Mouse (Mus musculus): ENCODE measurements at regions not wholly inside any gene's neighbourhood (a gene's known extent, or its start where the extent isn't known, plus 50 kb on each side); places are given as distances from the start of the nearest gene placed in this dataset.
"Not testable (repeated sequence)": the region's sequence is repeated elsewhere in the genome, so short reads cannot be mapped to it uniquely, and the experiment has no call there.

GRCm38 (mm10) chr7:39705118-39706095, 187.8 kb downstream of the Zfp619 start:
- no peaks in the 10 kb centered on the region for H3K27me3 ChIP-seq (ENCODE audit: control insufficient read depth, insufficient read depth, low read length)
- DNase-seq (ENCODE audit: low spot score, missing footprints) = peak; percentile 93
- H3K27ac ChIP-seq (ENCODE audit: low read depth, low read length) = 0 out of 2 replicates have a peak overlapping the region, but pooled peaks have one; percentile 4
- no peaks in the 10 kb centered on the region for H3K36me3 ChIP-seq (ENCODE audit: control insufficient read depth, insufficient read depth, low read length)
- H3K4me2 ChIP-seq = no peak overlapping the region
- no peak overlapping the region for H3K4me3 ChIP-seq (ENCODE audit: low read depth, low read length)
- peak; percentile 85 for ATAC-seq (ENCODE audit: low FRiP score)
- no peaks in the 10 kb centered on the region for H3K9me3 ChIP-seq (ENCODE audit: control insufficient read depth, low read length)
- 13% methylated on average over 5 of the region's 5 CpGs for WGBS
- peak overlapping the region; percentile 28; the same call in 1 of the 2 replicates for H3K9ac ChIP-seq (ENCODE audit: low read length)
- no peaks in the 10 kb centered on the region for H3K4me1 ChIP-seq (ENCODE audit: control insufficient read depth, insufficient read depth, low read length)

- H3K4me2 ChIP-seq = no peak overlapping the region
- H3K27me3 ChIP-seq (ENCODE audit: control insufficient read depth, insufficient read depth, low read length) = no peaks in the 10 kb centered on the region
- no peak overlapping the region for H3K27ac ChIP-seq (ENCODE audit: low read depth, low read length)
- ATAC-seq (ENCODE audit: low FRiP score) (no peak), DNase-seq (ENCODE audit: low spot score, missing footprints) (no peak)
- H3K4me3 ChIP-seq (ENCODE audit: low read depth, low read length) = no peak overlapping the region
- H3K36me3 ChIP-seq (ENCODE audit: control insufficient read depth, insufficient read depth, low read length) = no peaks in the 10 kb centered on the region
- no peak overlapping the region for H3K9ac ChIP-seq (ENCODE audit: low read length)
- H3K9me3 ChIP-seq (ENCODE audit: control insufficient read depth, low read length) = no peaks in the 10 kb centered on the region
- WGBS = 76% methylated on average over 2 of the region's 2 CpGs
- no peaks in the 10 kb centered on the region for H3K4me1 ChIP-seq (ENCODE audit: control insufficient read depth, insufficient read depth, low read length)
Observed at GRCm38 (mm10) chr7:39706606-39707005, 189.0 kb downstream of the Zfp619 start.

DNA sequence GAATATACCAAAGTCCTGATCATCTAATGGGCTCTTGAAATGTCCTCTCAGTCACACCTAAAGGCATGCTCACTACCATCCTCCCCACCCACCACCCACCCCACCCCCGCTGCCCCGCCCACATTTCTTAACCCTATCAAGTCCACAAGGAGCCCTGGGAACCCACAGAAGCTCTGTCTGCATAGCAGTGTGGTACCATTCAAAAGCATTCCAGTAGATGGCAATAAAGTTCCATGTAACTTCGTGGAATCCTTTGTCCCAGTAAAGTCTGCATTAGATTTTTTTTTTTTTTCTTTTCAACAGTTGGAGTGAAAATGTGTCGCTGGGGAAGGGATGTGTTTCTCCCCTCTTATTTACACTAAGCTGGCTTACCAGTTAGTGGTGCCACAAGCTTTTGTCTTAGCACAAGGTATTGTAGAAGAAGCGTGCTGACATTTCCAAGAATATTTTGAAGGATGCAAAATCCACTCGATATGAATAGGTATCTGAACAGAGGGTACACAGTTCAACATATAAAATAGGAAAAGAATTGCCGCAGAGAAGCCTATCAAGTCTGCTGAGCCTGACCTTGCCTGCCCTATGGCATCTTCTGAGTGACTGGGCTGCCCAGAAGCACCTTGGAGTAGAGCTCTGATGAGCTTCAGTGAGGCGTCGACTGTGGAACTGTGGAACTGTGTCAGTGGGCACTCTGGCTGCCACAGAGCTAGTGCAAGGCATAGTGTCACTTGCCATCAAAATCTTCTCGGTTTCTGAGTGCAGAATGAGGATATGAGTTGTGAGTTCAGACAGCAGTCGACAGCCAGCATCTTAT, 199.0 kb downstream of the Zfp619 start:
- peak; percentile 94 for DNase-seq (ENCODE audit: low spot score, missing footprints)
- Histone ChIP-seq H3K4me2 (no peak overlapping the region), H3K4me3 (ENCODE audit: low read depth, low read length) (no peak overlapping the region), H3K9ac (ENCODE audit: low read length) (no peak overlapping the region), H3K9me3 (ENCODE audit: control insufficient read depth, low read length) (no peaks in the 10 kb centered on the region), H3K36me3 (ENCODE audit: control insufficient read depth, insufficient read depth, low read length) (no peaks in the 10 kb centered on the region), H3K4me1 (ENCODE audit: control insufficient read depth, insufficient read depth, low read length) (no peaks in the 10 kb centered on the region), H3K27ac (ENCODE audit: low read depth, low read length) (no peak overlapping the region), H3K27me3 (ENCODE audit: control insufficient read depth, insufficient read depth, low read length) (no peaks in the 10 kb centered on the region)
- ATAC-seq (ENCODE audit: low FRiP score) = peak; percentile 83
- 14% methylated on average over 11 of the region's 11 CpGs for WGBS

GRCm38 (mm10) chr7:39727935-39728557, 210.5 kb downstream of the Zfp619 start:
- Histone ChIP-seq H3K4me3 (ENCODE audit: low read depth, low read length) (no peak overlapping the region), H3K27ac (ENCODE audit: low read depth, low read length) (no peak overlapping the region), H3K9ac (ENCODE audit: low read length) (no peak overlapping the region), H3K36me3 (ENCODE audit: control insufficient read depth, insufficient read depth, low read length) (no peaks in the 10 kb centered on the region), H3K4me2 (no peak overlapping the region; the same call in 1 of the 2 replicates), H3K27me3 (ENCODE audit: control insufficient read depth, insufficient read depth, low read length) (no peaks in the 10 kb centered on the region), H3K4me1 (ENCODE audit: control insufficient read depth, insufficient read depth, low read length) (peaks cover 7% of the 10 kb centered on the region; the same call in 1 of the 2 replicates), H3K9me3 (ENCODE audit: control insufficient read depth, low read length) (no peaks in the 10 kb centered on the region)
- DNase-seq (ENCODE audit: low spot score, missing footprints) = no peak
- ATAC-seq (ENCODE audit: low FRiP score) = peak; percentile 57
- 25% methylated on average over 12 of the region's 12 CpGs for WGBS

GRCm38 (mm10) chr7:39728930-39729329, 211.4 kb downstream of the Zfp619 start:
- Histone ChIP-seq H3K36me3 (ENCODE audit: control insufficient read depth, insufficient read depth, low read length) (no peaks in the 10 kb centered on the region), H3K9me3 (ENCODE audit: control insufficient read depth, low read length) (no peaks in the 10 kb centered on the region), H3K4me3 (ENCODE audit: low read depth, low read length) (no peak overlapping the region), H3K9ac (ENCODE audit: low read length) (no peak overlapping the region), H3K27me3 (ENCODE audit: control insufficient read depth, insufficient read depth, low read length) (no peaks in the 10 kb centered on the region), H3K4me2 (no peak overlapping the region), H3K4me1 (ENCODE audit: control insufficient read depth, insufficient read depth, low read length) (peaks cover 7% of the 10 kb centered on the region; the same call in 1 of the 2 replicates), H3K27ac (ENCODE audit: low read depth, low read length) (no peak overlapping the region)
- ATAC-seq (ENCODE audit: low FRiP score) (no peak), DNase-seq (ENCODE audit: low spot score, missing footprints) (peak; percentile 65)
- 74% methylated on average over 7 of the region's 7 CpGs for WGBS

DNA sequence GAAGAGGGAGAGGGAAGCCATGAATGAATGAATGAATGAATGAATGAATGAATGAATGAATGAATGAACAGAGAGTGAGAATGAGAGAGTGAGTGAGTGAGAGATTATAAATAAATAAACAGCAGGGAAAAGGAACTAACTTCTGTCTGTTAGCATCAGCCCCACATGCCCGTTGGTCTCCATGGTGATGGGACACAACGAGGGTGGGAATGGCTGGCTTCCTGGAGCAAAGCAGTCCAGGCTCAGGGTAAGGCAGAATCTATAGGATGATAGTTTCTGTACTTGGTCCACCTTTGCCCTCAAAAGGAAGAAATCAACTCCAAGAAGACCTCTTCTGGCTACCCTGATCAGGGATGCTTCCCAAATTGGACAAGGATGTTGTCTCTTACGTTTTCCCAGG, 212.2 kb downstream of the Zfp619 start:
- no peak overlapping the region for H3K27ac ChIP-seq (ENCODE audit: low read depth, low read length)
- H3K4me2 ChIP-seq = no peak overlapping the region
- DNase-seq (ENCODE audit: low spot score, missing footprints) (no peak), ATAC-seq (ENCODE audit: low FRiP score) (peak; percentile 61; the same call in 1 of the 2 replicates)
- H3K9ac ChIP-seq (ENCODE audit: low read length) = no peak overlapping the region
- H3K4me3 ChIP-seq (ENCODE audit: low read depth, low read length) = no peak overlapping the region
- peaks cover 7% of the 10 kb centered on the region; the same call in 1 of the 2 replicates for H3K4me1 ChIP-seq (ENCODE audit: control insufficient read depth, insufficient read depth, low read length)
- no peaks in the 10 kb centered on the region for H3K9me3 ChIP-seq (ENCODE audit: control insufficient read depth, low read length)
- no peaks in the 10 kb centered on the region for H3K27me3 ChIP-seq (ENCODE audit: control insufficient read depth, insufficient read depth, low read length)
- H3K36me3 ChIP-seq (ENCODE audit: control insufficient read depth, insufficient read depth, low read length) = no peaks in the 10 kb centered on the region
- WGBS = 24% methylated on average over 3 of the region's 3 CpGs

- no peak overlapping the region for H3K9ac ChIP-seq (ENCODE audit: low read length)
- no peaks in the 10 kb centered on the region for H3K9me3 ChIP-seq (ENCODE audit: control insufficient read depth, low read length)
- H3K4me1 ChIP-seq (ENCODE audit: control insufficient read depth, insufficient read depth, low read length) = peaks cover 7% of the 10 kb centered on the region; the same call in 1 of the 2 replicates
- no peak overlapping the region for H3K4me3 ChIP-seq (ENCODE audit: low read depth, low read length)
- ATAC-seq (ENCODE audit: low FRiP score) (no peak), DNase-seq (ENCODE audit: low spot score, missing footprints) (no peak)
- no peaks in the 10 kb centered on the region for H3K27me3 ChIP-seq (ENCODE audit: control insufficient read depth, insufficient read depth, low read length)
- no peak overlapping the region for H3K4me2 ChIP-seq
- 65% methylated on average over 1 of the region's 1 CpGs for WGBS
- H3K27ac ChIP-seq (ENCODE audit: low read depth, low read length) = no peak overlapping the region
- H3K36me3 ChIP-seq (ENCODE audit: control insufficient read depth, insufficient read depth, low read length) = no peaks in the 10 kb centered on the region
Observed at GRCm38 (mm10) chr7:39732790-39733189, 215.2 kb downstream of the Zfp619 start.

- not testable (repeated sequence) for H3K27me3 ChIP-seq (ENCODE audit: control insufficient read depth, insufficient read depth, low read length); H3K4me2 ChIP-seq; H3K9ac ChIP-seq (ENCODE audit: low read length); H3K4me3 ChIP-seq (ENCODE audit: low read depth, low read length); H3K27ac ChIP-seq (ENCODE audit: low read depth, low read length); H3K4me1 ChIP-seq (ENCODE audit: control insufficient read depth, insufficient read depth, low read length); ATAC-seq (ENCODE audit: low FRiP score); H3K9me3 ChIP-seq (ENCODE audit: control insufficient read depth, low read length); DNase-seq (ENCODE audit: low spot score, missing footprints); H3K36me3 ChIP-seq (ENCODE audit: control insufficient read depth, insufficient read depth, low read length)
Observed at GRCm38 (mm10) chr7:39748395-39748794, 230.8 kb downstream of the Zfp619 start.

Measured in midbrain, embryonic 11.5 days (tissue).